Mouse (Mus musculus) adrenal gland, adult (tissue): Measurements from ENCODE around the gene 1700080E11Rik.
A peak's percentile ranks its signal among the peaks of the same experiment; 100 is the strongest.
"Not testable (repeated sequence)": the region's sequence is repeated elsewhere in the genome, so short reads cannot be mapped to it uniquely, and the experiment has no call there.

Experiments used
- DNase-seq, 2 experiments: peaks; one replicate each; pipeline ENCODE4 v3.0.0; 2022 to 2023; ENCODE audit warnings: low spot score in 1 of 2; ENCODE audit not compliant: inconsistent age in 2 of 2

1700080E11Rik gene

DNA sequence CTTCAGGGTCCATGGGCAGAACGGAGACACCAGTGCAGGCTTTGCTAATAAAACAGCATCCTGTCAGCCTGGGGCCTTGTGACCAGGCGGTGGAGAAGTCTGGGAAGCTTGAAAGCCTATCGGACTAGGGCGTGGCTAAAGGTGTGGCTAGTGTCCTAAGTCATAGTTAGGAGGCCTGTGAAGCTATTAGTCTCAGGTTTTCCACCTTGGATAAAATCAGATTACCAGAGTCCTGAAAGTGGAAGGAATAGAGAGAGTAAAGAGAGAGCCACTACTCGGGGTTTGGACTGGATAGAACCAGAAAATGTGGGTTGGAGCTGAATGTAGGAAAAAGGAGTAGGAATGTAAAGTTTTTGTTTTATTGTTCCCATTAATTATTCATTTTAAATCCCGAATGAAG is at the start of gene 1700080E11Rik:
Gene 1700080E11Rik (minus strand): TSS at position 101 of the 400 bp plus-strand sequence.
- DNase-seq = no peak

DNA sequence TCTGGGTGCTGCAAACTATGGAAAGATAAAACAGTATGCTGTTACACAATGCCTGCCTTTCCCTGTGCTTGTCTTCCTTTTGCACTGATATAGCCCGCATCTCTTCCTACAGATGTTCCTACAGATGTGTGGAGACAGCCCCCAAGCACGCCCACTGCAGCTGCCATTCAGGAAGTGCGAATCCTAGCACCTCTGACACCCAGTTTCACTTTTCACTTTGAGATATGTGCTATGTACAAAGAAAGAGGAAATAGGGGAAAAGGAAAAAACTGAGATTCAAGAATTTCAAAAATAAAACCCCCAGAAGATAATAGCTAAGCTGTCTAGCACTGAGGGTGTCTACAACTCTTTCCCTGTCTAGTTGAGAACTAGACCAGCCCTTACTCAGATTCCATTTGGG is 41.8 kb upstream of the 1700080E11Rik start:
- DNase-seq = no peak

DNA sequence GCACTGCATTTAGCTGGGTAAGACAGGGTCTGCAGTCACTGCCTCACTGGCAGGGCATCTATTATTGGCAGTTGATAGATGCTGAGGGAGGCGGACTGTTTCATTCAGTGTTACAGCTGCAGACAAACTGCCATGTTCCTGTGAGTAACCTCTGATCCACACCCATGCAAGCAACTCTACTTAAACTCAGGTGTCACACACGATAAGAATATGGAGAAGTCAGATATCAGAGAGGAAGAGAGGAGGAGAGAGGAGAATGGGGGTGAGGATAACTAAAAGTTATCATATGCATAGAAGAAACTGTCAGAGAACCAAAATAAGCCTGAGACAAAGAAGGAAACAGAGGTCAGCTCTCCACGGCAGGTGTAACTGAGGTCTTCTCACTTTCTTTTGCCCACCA is 37.5 kb upstream of the 1700080E11Rik start:
- DNase-seq = no peak

DNA sequence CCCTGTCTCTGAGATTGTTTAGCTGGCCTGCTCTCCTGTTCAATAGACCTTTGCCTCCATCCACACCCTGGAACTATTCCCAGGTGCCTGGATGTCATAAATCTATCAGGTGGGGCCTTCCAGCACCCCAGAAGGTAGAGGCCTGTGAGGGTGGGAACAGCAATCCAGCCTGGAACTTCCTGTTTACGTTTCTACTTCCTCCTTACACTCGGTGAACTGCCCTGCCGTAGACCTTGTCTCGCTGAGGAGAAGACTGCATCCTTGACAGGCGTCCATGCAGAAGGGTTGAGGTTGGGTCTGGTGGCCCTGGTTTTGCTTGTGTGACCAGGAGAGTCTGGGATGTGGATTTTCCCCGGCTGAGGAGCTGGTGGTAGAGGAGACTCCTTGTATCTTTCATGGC is 5.7 kb downstream of the 1700080E11Rik start:
- DNase-seq = peak in 1 of 2 experiments; percentile 12

DNA sequence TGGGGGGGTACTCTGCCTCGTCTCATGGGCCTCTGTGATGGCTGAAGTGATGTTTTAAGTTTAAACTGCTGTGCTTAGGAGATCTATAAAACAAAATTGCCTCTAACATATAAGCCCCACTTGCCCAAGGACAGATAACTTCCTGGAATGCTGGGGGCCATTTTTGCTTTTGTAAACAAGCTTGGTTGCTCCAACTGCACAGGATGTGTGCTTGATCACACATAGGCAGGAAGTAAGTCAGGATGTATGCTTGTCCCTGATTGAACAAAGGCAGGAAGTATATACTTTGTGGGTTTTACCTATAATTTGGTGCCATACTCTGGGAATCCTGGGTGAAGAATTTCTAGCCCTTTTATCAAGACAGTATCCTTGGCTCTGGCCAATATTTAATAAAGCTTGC is 8.5 kb downstream of the 1700080E11Rik start:
- peak in 1 of 2 experiments; percentile 8 for DNase-seq

DNA sequence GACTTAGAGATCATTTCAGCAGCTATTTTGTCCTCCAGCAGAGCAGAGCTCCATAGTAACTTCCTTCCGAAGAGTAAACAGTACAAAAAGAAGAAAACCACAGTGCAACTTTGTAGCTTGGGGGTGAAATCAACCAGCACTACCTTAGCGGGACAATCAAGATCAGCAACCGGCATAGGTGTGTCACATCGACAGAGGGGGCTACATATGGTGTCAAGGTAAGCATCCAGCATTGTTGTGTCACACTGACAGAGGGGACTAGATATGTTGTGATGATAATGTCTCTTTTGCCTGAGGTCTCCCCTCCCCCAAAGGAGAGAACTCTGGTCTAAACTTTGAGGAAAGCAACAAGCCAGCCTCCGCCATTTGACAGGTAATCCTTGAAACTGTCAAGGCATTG is 10.4 kb downstream of the 1700080E11Rik start:
- DNase-seq = peak in 1 of 2 experiments; percentile 13

DNA sequence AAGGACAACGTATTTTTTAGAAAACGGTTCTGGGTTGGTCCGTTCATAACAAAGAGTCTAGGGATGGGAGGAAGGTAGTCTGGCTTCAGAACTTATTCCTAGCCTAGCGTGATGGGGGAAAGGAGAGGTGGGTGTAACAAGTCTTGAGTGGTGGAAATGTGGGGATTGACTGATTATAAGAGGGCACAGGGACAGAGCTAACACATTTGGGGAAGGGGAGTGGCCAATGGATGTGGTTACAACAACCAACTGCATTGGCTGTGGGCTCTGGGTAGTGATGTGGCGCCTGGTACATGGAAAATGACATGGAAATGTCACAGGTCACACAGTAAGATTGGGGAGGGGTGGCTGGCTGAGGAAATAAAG is 12.9 kb downstream of the 1700080E11Rik start:
- no peak for DNase-seq

DNA sequence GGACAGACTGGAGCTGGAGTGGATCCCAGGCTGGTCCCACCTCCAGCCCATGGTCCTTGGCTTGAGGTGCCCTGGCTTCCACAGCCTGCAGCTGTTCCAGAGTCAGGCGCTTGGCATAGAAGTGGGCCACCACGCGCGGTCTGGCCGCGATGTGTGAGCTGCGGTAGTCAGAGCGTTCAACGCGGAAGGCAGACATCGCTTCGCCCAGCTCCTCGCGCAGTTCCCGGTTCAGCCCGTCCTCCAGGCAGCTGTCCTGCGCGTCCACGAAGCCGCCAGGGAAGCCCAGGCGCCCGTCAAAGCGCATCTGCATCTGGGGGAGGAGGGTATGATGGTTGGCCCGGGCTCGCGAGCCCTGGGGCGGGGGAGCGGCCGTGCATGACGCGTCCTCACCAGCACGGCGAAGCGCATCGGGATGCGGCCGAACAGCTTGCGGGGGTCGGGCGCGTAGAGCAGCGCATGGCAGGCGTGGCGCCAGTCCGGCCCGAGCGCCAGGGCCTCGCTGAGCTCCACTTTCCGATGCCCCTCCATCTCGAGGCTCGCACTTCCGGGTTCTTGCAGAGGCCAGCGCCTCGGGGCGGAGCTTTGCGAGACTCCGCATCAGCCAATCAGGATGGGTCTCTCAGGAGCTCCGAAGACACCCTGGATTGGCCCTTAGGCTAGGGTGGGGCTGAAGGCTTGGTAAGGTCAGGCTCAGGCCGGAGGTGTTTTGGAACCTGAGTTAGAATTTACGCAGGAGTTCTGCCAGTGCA is 13.5 kb downstream of the 1700080E11Rik start, which contains the start of gene Nudt16:
Gene Nudt16 (minus strand): TSS at position 572 of the 749 bp plus-strand sequence.
- peak; percentile 93 to 97 for DNase-seq

DNA sequence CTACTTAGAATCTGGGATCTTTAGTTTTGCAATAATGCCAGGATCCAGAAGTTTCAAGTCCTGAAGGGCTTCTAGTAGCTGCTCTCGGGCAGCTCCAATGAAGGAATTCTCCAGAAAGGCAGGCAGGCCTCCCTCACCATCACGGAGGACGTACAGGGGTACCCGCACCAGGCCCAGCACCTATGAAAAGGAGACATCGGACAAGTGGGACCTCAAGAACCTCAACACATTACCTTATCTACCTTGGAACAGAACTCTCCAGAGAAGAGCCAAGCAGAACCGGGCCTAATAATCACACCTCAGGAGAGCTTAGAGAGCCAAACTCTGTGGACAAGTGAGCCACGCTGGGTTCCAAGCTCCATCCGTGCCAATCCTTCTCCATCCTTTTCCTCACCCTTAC is 14.6 kb downstream of the 1700080E11Rik start:
- DNase-seq = no peak

DNA sequence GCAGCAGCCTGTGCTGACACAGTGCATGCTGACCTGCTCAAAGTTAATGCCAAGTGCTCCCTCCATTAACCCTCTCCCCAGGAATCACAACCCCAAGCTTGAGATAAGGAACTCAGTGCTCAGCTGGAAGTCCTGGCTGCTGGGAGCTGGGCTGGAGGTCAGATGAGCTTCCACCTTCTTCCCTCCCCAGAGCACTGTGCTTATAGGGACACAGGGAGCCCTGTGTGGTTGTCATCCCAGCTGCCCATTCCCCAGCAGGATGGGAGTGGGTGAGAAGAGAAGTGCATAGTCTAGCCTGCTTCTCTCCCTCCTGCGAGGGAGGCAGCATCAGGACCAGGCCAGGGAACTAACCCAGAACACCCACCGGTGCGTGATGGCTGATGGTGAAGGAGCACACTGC is 19.7 kb downstream of the 1700080E11Rik start:
- DNase-seq = not testable (repeated sequence)

DNA sequence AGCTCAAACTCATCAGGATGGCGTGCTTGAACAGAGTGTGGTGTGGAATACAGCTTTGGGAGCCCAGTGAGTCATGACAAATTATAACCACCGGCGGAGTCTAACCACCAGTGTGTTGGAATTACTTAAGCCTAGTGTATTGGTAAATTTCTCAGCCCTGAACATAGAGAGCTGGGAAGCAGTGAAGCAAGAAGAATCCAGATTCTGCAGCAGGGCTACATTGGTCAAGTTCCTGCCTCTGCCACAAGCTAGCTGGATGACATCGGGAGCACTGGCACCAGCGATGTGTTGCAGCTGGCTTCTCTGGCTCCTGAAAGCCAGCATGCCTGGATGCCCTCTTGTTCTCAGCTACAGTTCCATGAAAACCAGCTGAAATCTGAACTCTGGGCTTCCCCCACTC is 41.0 kb downstream of the 1700080E11Rik start:
- peak in 1 of 2 experiments; percentile 6 for DNase-seq

DNA sequence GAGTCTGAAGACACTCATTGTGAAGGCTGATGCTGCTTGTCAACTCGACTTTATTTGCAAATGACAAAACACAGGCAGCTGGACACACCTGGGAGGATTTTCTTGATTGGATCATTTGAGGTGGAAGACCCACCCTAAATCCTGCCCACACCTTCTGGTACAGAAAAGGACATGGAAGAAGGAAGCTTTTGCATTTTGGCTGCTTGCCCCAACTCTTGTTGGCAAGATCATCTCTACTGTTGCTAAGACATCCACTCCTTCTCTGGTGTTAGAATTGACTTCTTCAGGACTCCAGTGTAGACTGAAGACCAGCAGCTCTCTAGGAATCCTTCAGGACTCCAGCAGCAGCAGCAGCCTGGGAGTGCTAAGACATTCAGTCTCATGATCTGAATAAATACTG is 43.0 kb downstream of the 1700080E11Rik start:
- DNase-seq = peak in 1 of 2 experiments; percentile 12

DNA sequence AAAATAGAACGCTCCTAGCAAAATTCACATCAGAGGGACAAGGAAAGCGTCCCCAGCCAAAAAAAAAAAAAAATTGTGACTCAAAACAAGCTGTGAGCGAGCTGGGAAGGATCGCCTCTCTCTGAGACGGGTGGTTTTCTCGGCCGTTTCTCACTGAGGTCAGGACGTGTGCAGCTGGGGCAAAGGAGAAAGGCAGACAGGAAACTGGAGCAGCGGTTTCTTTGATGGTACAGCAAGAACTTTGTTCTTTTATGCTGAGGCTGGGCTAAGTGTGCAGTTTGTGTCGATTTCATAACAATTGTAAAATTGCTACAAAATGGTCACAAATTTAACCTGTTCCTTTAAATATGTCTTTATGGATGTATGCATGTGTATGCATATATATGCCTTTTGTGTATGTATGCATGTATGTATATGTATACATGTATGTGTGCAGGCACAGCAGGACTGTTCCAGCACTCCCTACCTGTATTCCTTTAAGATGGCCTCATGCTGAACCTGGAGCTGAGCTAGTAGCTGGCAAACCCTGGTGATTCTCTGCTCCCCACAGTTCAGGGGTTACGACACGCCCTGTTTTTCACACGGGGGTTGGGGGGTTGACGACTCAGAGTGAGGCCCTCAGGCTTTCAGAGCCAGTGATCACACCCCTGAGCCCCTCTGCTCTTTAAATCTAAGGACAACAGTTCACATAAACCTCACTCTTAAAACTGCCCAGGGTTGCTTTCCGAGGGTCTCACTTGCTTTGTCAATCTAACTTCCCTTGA is 43.9 kb downstream of the 1700080E11Rik start:
- DNase-seq = peak in 1 of 2 experiments; percentile 9
